Mouse (Mus musculus): Measurements from ENCODE around the gene Comp. TPM values are rescaled to one million over a fixed set of nuclear protein-coding genes. Genes with fewer than 3 reads are reported as not detected.
A peak's percentile ranks its signal among the peaks of the same experiment; 100 is the strongest.

Gene Comp
- polyA plus RNA-seq (2011; ENCODE audit: insufficient read length, low read depth, missing spikeins) = 1.6 and 1.9 TPM in 2 replicates

- H3K27ac ChIP-seq (ENCODE audit: insufficient read depth, low read length) = peak within 1 kb of the TSS; percentile 20; the same call in 1 of the 2 replicates
- TF ChIP-seq POLR2A (IDR thresholded peaks at IDR 0.05; ENCODE audit: low read depth, low read length) (no peak), CTCF (IDR thresholded peaks at IDR 0.05; ENCODE audit: borderline replicate concordance, insufficient read depth, low read length) (no peak)
These were observed at the start of gene Comp for GRCm38 (mm10) chr8:70373397-70374317. Gene Comp (plus strand): TSS chr8:70373558.

GRCm38 (mm10) chr8:70323716-70324115 is 49.6 kb upstream of the Comp start:
- H3K27ac ChIP-seq (ENCODE audit: insufficient read depth, low read length) = no peak overlapping the region
- TF ChIP-seq CTCF (IDR thresholded peaks at IDR 0.05; ENCODE audit: borderline replicate concordance, insufficient read depth, low read length) = no peak; the same call in 1 of the 2 replicates
- no peak for TF ChIP-seq POLR2A (IDR thresholded peaks at IDR 0.05; ENCODE audit: low read depth, low read length)
- H3K4me1 ChIP-seq (ENCODE audit: control insufficient read depth, insufficient read depth, low read length) = no peaks in the 10 kb centered on the region
- no peak overlapping the region for H3K4me3 ChIP-seq (ENCODE audit: insufficient read depth, low read length)

More at GRCm38 (mm10) chr8:70373397-70374317, at the start of gene Comp:
- 0 out of 2 replicates have a peak, but pooled peaks cover 2% of the 10 kb centered on the region for H3K4me1 ChIP-seq (ENCODE audit: control insufficient read depth, insufficient read depth, low read length)
- no peak within 1 kb of the TSS for H3K4me3 ChIP-seq (ENCODE audit: insufficient read depth, low read length)

GRCm38 (mm10) chr8:70327512-70327911 is 45.8 kb upstream of the Comp start:
- Histone ChIP-seq H3K27ac (ENCODE audit: insufficient read depth, low read length) (no peak overlapping the region), H3K4me1 (ENCODE audit: control insufficient read depth, insufficient read depth, low read length) (no peaks in the 10 kb centered on the region), H3K4me3 (ENCODE audit: insufficient read depth, low read length) (no peak overlapping the region)
- TF ChIP-seq POLR2A (IDR thresholded peaks at IDR 0.05; ENCODE audit: low read depth, low read length) (no peak), CTCF (IDR thresholded peaks at IDR 0.05; ENCODE audit: borderline replicate concordance, insufficient read depth, low read length) (no peak)

GRCm38 (mm10) chr8:70329124-70329834 is 44.1 kb upstream of the Comp start, which contains the start of gene Gdf1:
Gene Gdf1 (plus strand): TSS chr8:70329817.
- no peak within 1 kb of the TSS for H3K4me3 ChIP-seq (ENCODE audit: insufficient read depth, low read length)
- no peaks in the 10 kb centered on the region for H3K4me1 ChIP-seq (ENCODE audit: control insufficient read depth, insufficient read depth, low read length)
- H3K27ac ChIP-seq (ENCODE audit: insufficient read depth, low read length) = no peak within 1 kb of the TSS
- no peak for TF ChIP-seq CTCF (IDR thresholded peaks at IDR 0.05; ENCODE audit: borderline replicate concordance, insufficient read depth, low read length)
- TF ChIP-seq POLR2A (IDR thresholded peaks at IDR 0.05; ENCODE audit: low read depth, low read length) = no peak

- H3K27ac ChIP-seq (ENCODE audit: insufficient read depth, low read length) = no peak overlapping the region
- no peak for TF ChIP-seq POLR2A (IDR thresholded peaks at IDR 0.05; ENCODE audit: low read depth, low read length)
- no peak for TF ChIP-seq CTCF (IDR thresholded peaks at IDR 0.05; ENCODE audit: borderline replicate concordance, insufficient read depth, low read length)
- no peak overlapping the region for H3K4me3 ChIP-seq (ENCODE audit: insufficient read depth, low read length)
- H3K4me1 ChIP-seq (ENCODE audit: control insufficient read depth, insufficient read depth, low read length) = no peaks in the 10 kb centered on the region
These were observed 43.3 kb upstream of the Comp start for GRCm38 (mm10) chr8:70329835-70330740.

GRCm38 (mm10) chr8:70330741-70331364 is 42.5 kb upstream of the Comp start:
- H3K4me1 ChIP-seq (ENCODE audit: control insufficient read depth, insufficient read depth, low read length) = no peaks in the 10 kb centered on the region
- H3K4me3 ChIP-seq (ENCODE audit: insufficient read depth, low read length) = no peak overlapping the region
- no peak overlapping the region for H3K27ac ChIP-seq (ENCODE audit: insufficient read depth, low read length)
- TF ChIP-seq POLR2A (IDR thresholded peaks at IDR 0.05; ENCODE audit: low read depth, low read length) (no peak), CTCF (IDR thresholded peaks at IDR 0.05; ENCODE audit: borderline replicate concordance, insufficient read depth, low read length) (peak; percentile 29; the same call in 1 of the 2 replicates)

GRCm38 (mm10) chr8:70331526-70331925 is 41.8 kb upstream of the Comp start:
- TF ChIP-seq CTCF (IDR thresholded peaks at IDR 0.05; ENCODE audit: borderline replicate concordance, insufficient read depth, low read length) (no peak), POLR2A (IDR thresholded peaks at IDR 0.05; ENCODE audit: low read depth, low read length) (no peak)
- Histone ChIP-seq H3K4me3 (ENCODE audit: insufficient read depth, low read length) (no peak overlapping the region), H3K4me1 (ENCODE audit: control insufficient read depth, insufficient read depth, low read length) (no peaks in the 10 kb centered on the region), H3K27ac (ENCODE audit: insufficient read depth, low read length) (no peak overlapping the region)

GRCm38 (mm10) chr8:70332070-70332877 is 41.1 kb upstream of the Comp start:
- no peak overlapping the region for H3K27ac ChIP-seq (ENCODE audit: insufficient read depth, low read length)
- H3K4me3 ChIP-seq (ENCODE audit: insufficient read depth, low read length) = no peak overlapping the region
- no peak for TF ChIP-seq POLR2A (IDR thresholded peaks at IDR 0.05; ENCODE audit: low read depth, low read length)
- peak; percentile 70 for TF ChIP-seq CTCF (IDR thresholded peaks at IDR 0.05; ENCODE audit: borderline replicate concordance, insufficient read depth, low read length)
- no peaks in the 10 kb centered on the region for H3K4me1 ChIP-seq (ENCODE audit: control insufficient read depth, insufficient read depth, low read length)
